ENCODE assay signal across 10 mouse cellular contexts in genomic region chr17:15021503-15022220, GRCm38 (mm10). TPM values are rescaled to one million over a fixed set of nuclear protein-coding genes. Genes with fewer than 3 reads are reported as not detected.
DNase-seq lines count a peak whose midpoint lies in the region; ATAC-seq and TF ChIP-seq lines count a peak whose summit lies in the region.
"Not testable (repeated sequence)": the region's sequence is repeated elsewhere in the genome, so short reads cannot be mapped to it uniquely, and the experiment has no call there.
"Had no signal": no experiment of that assay in that cellular context is flagged by ENCODE, and none has a peak within 500 bp of the region (broad histone marks: within the 10 kb centered on the region; RNA-seq: fewer than 3 reads in every experiment).

No protein-coding gene starts in this region.

- TF ChIP-seq CTCF in heart, adult 2 months (IDR thresholded peaks at IDR 0.05): not testable (repeated sequence)

- intact Hi-C loops in heart, adult 2 months (cut with DNase I); left cerebral cortex, postnatal 4 days (cut with DNase I): not testable (repeated sequence)

- not testable (repeated sequence) for H3K79me2 ChIP-seq in heart, adult 2 months (replicated peaks; ENCODE audit: control insufficient read depth, insufficient read depth, low read length)

- H3K27ac ChIP-seq in embryonic facial prominence, embryonic 13.5 days: 0 out of 2 replicates have a peak overlapping the region, but pooled peaks have one; percentile 36
- not testable (repeated sequence) for H3K27ac ChIP-seq in heart, adult 2 months

- TF ChIP-seq EP300 in heart, adult 2 months (IDR thresholded peaks at IDR 0.05; ENCODE audit: insufficient read depth, low read depth, low read length): not testable (repeated sequence)

- H3K9me3 ChIP-seq in embryonic facial prominence, embryonic 13.5 days: not testable (repeated sequence)

- not testable (repeated sequence) for ATAC-seq in embryonic facial prominence, embryonic 13.5 days (ENCODE audit: insufficient number of reproducible peaks, insufficient read depth, low FRiP score, low TSS enrichment, low read depth)

- not testable (repeated sequence) for H3K9ac ChIP-seq in embryonic facial prominence, embryonic 13.5 days; heart, adult 2 months (ENCODE audit: low read depth, low read length)

- TF ChIP-seq POLR2A in heart, adult 2 months (IDR thresholded peaks at IDR 0.05; ENCODE audit: insufficient read depth, low read depth, low read length): not testable (repeated sequence)

- not testable (repeated sequence) for H3K4me1 ChIP-seq in embryonic facial prominence, embryonic 13.5 days; heart, adult 2 months (ENCODE audit: control insufficient read depth, insufficient read depth, low read length)

- H3K4me2 ChIP-seq in embryonic facial prominence, embryonic 13.5 days: not testable (repeated sequence)

- DNase-seq in adrenal gland, postnatal 25 days: peak; percentile 2
- peak; percentile 37 to 57 for DNase-seq in heart, adult 2 months
- DNase-seq in kidney, postnatal 14 days: peak; percentile 2
- peak; percentile 15 for DNase-seq in left cerebral cortex, postnatal 4 days
- peak; percentile 29 for DNase-seq in lung, postnatal 36 days
- DNase-seq in spleen, adult 18-20 months: peak; percentile 3 to 16
- peak; percentile 11 for DNase-seq in urinary bladder, postnatal 14 days (ENCODE audit: low spot score)

- H3K4me3 ChIP-seq in embryonic facial prominence, embryonic 13.5 days; heart, adult 2 months: not testable (repeated sequence)

- H3K27me3 ChIP-seq in embryonic facial prominence, embryonic 13.5 days; heart, adult 2 months (ENCODE audit: control insufficient read depth, insufficient read depth, low read length): not testable (repeated sequence)

- not testable (repeated sequence) for H3K36me3 ChIP-seq in embryonic facial prominence, embryonic 13.5 days; heart, adult 2 months (ENCODE audit: control insufficient read depth, insufficient read depth, low read length)

- WGBS in embryonic facial prominence, embryonic 13.5 days: 64% methylated on average over 3 of the region's 3 CpGs
- 85% methylated on average over 3 of the region's 3 CpGs for WGBS in heart, adult 2 months

RNA-seq across cellular contexts. Expression of gene Gm3435, which starts 11.7 kb away (rescaled TPM):
- 1.8 and 6.3 TPM in 2 replicates for total RNA-seq in adrenal gland, postnatal 25 days (2021)
- polyA plus RNA-seq in embryonic facial prominence, embryonic 13.5 days (2015; fragmentation: Nextera tagmentation; extraction: Ambion mirVana): 7.4 and 8.8 TPM in 2 replicates
- total RNA-seq in heart, adult 2 months (2021): 1 to 10 TPM in 1 of 2 experiments, under 1 TPM in 1; 0.70 to 1.5 TPM
- 1.5 TPM in 2 replicates for polyA plus RNA-seq in heart, adult 2 months (2012; rRNA removed)
- 1 to 10 TPM; 3.1 to 3.7 TPM for total RNA-seq in left cerebral cortex, postnatal 4 days (2021)

RNA-seq across cellular contexts. Expression of gene Ermard, which starts 19.3 kb away (rescaled TPM):
- 68.0 and 75.4 TPM in 2 replicates for total RNA-seq in adrenal gland, postnatal 25 days (2021)
- polyA plus RNA-seq in embryonic facial prominence, embryonic 13.5 days (2015; fragmentation: Nextera tagmentation; extraction: Ambion mirVana): 88.0 and 91.3 TPM in 2 replicates
- total RNA-seq in heart, adult 2 months (2021): 10 to 100 TPM; 23.6 to 25.8 TPM
- polyA plus RNA-seq in heart, adult 2 months (2012; rRNA removed): 34.4 and 38.6 TPM in 2 replicates
- total RNA-seq in left cerebral cortex, postnatal 4 days (2021): 10 to 100 TPM; 56.5 to 58.0 TPM

RNA-seq across cellular contexts. Expression of gene Tcte3, which starts 19.6 kb away (rescaled TPM):
- 0.85 and 2.8 TPM in 2 replicates for total RNA-seq in adrenal gland, postnatal 25 days (2021)
- polyA plus RNA-seq in embryonic facial prominence, embryonic 13.5 days (2015; fragmentation: Nextera tagmentation; extraction: Ambion mirVana): not detected in 2 replicates
- under 1 TPM in 1 of 2 experiments, not detected in 1; 0.52 TPM for total RNA-seq in heart, adult 2 months (2021)
- 1.6 TPM in 1 of 2 replicates, not detected in the other for polyA plus RNA-seq in heart, adult 2 months (2012; rRNA removed)
- 1 to 10 TPM in 1 of 2 experiments, under 1 TPM in 1; 0.79 to 3.2 TPM for total RNA-seq in left cerebral cortex, postnatal 4 days (2021)

RNA-seq across cellular contexts. Expression of gene Gm3448, which starts 19.7 kb away (rescaled TPM):
- total RNA-seq in adrenal gland, postnatal 25 days (2021): 7.7 and 9.5 TPM in 2 replicates
- 3.7 and 5.4 TPM in 2 replicates for polyA plus RNA-seq in embryonic facial prominence, embryonic 13.5 days (2015; fragmentation: Nextera tagmentation; extraction: Ambion mirVana)
- total RNA-seq in heart, adult 2 months (2021): 1 to 10 TPM; 1.0 TPM
- 0.84 and 1.00 TPM in 2 replicates for polyA plus RNA-seq in heart, adult 2 months (2012; rRNA removed)
- total RNA-seq in left cerebral cortex, postnatal 4 days (2021): 1 to 10 TPM; 6.6 to 7.7 TPM

RNA-seq across cellular contexts. Expression of gene Gm3417, which starts 43.1 kb away (rescaled TPM):
- total RNA-seq in adrenal gland, postnatal 25 days (2021): not detected in 2 replicates
- polyA plus RNA-seq in embryonic facial prominence, embryonic 13.5 days (2015; fragmentation: Nextera tagmentation; extraction: Ambion mirVana): not detected in 2 replicates
- total RNA-seq in heart, adult 2 months (2021): not detected
- not detected in 2 replicates for polyA plus RNA-seq in heart, adult 2 months (2012; rRNA removed)
- total RNA-seq in left cerebral cortex, postnatal 4 days (2021): not detected
- polyA plus RNA-seq: limb, embryonic 13.5 days; Patski had no signal
